Mouse (Mus musculus): Measurements from ENCODE around the gene Mcoln1.

DNA sequence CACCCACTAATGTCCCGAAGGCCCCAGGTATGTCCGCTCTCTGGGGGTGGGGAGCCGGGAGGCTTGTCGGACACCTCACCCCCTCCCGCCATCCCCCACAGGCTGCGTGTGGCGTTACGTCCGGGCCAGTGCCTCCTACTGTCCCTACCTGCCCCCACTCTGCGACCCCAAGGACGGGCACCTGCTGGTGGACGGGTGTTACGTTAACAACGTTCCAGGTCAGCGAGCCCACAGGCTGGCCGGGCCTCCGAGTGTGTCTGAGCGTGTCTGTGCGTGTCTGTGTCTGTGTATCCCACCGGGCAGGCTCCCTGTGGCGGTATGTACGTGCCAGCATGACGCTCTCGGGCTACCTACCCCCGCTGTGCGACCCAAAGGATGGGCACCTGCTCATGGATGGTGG, 37.4 kb downstream of the Mcoln1 start:
- TF ChIP-seq CHD2 (IDR thresholded peaks at IDR 0.05; ENCODE audit: low read depth, low read length) (no peak), MAFK (IDR thresholded peaks at IDR 0.05; ENCODE audit: insufficient read depth, low read depth, low read length) (no peak), HCFC1 (IDR thresholded peaks at IDR 0.05; ENCODE audit: borderline replicate concordance, insufficient read depth, low read length) (no peak), ZC3H11A (IDR thresholded peaks at IDR 0.05; ENCODE audit: borderline replicate concordance, low read depth, low read length) (no peak), ZNF384 (IDR thresholded peaks at IDR 0.05; ENCODE audit: low read depth, low read length) (no peak)
